Mouse (Mus musculus) heart, postnatal 0 days (tissue): ENCODE results near the gene Mns1.

Source experiments
- CTCF ChIP-seq: IDR thresholded peaks from 2 replicates; pipeline ENCODE4 v1.5.1; 2016; ENCODE audit warnings: antibody characterized with exemption, control low read depth, low read depth
- EP300 ChIP-seq: IDR thresholded peaks from 2 replicates; pipeline ENCODE4 v1.6.1; 2016; ENCODE audit warnings: antibody characterized with exemption, low read depth

- no peak for TF ChIP-seq CTCF
- no peak for TF ChIP-seq EP300
Observed at GRCm38 (mm10) chr9:72393238-72393637, 44.6 kb upstream of the Mns1 start.
